Mouse (Mus musculus): ENCODE measurements at regions not wholly inside any gene's neighbourhood (a gene's known extent, or its start where the extent isn't known, plus 50 kb on each side); places are given as distances from the start of the nearest gene placed in this dataset.

DNA sequence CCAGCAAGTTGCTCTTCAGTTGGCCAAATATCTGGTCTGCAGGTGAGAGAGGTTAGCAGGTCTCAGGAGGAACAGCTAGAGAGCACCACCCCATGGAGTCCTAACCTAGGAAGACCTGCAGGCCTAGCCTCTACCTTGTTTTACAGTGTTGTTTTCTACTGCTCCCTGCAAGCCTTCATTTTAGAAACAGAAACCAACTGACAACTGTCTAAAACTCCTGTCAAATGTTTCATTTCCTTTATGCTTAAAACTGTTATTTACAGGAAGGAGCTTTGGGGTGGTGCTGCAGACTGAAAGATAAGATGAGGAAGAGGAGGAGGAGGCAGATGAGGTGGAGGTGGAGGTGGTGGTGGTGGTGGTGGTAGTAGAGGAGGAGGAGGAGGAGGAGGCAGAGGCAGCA lies 96.6 kb upstream of the Selenop start:
- in situ Hi-C loops (cut with MboI, MseI) = no loop called here

DNA sequence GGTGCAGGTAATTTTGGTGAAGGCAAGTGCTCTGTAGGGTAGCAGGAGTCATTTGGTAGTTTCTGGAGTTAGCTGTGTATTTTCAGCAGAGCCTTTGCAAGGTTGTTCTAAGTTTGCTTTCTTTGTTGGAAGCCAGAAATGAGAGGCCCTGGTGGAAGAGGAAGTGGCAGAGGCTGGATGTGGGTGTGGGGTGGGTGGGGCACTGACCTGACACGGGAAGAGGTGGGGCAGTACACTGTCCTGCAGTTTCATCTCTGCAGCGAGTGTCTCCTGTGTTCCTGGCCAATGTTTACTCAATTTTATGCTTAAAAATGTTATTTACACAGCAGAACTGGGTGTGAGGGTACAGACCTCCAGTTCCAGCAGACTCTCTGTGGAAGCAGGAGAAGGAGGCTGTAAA lies 94.3 kb upstream of the Selenop start:
- in situ Hi-C loops (cut with MboI, MseI) = no loop called here

- in situ Hi-C loops (cut with MboI, MseI) = no loop called here
Observed at GRCm38 (mm10) chr15:3174848-3175247, 93.5 kb upstream of the Selenop start.

GRCm38 (mm10) chr15:3201912-3202653 lies 66.3 kb upstream of the Selenop start:
- in situ Hi-C loops (cut with MboI, MseI) = loop anchor here (25.0 kb wide), 1 partner anchor 385 kb away; the partner anchor contains the start of gene Ghr

- in situ Hi-C loops (cut with MboI, MseI) = loop anchor here (5.0 to 25.0 kb wide), 2 partner anchors 382 to 702 kb away; partner anchors contain the start of gene Ghr
Observed at GRCm38 (mm10) chr15:3205522-3205921, 62.8 kb upstream of the Selenop start.

- in situ Hi-C loops (cut with MboI, MseI) = loop anchor here (5.0 to 25.0 kb wide), 2 partner anchors 381 to 701 kb away; partner anchors contain the start of gene Ghr
Observed at GRCm38 (mm10) chr15:3206076-3206475, 62.3 kb upstream of the Selenop start.

- in situ Hi-C loops (cut with MboI, MseI) = loop anchor here (25.0 kb wide), 1 partner anchor 374 kb away; the partner anchor contains the start of gene Ghr
Observed at GRCm38 (mm10) chr15:3213721-3214120, 54.6 kb upstream of the Selenop start.

GRCm38 (mm10) chr15:3215201-3215600 lies 53.1 kb upstream of the Selenop start:
- in situ Hi-C loops (cut with MboI, MseI) = loop anchor here (25.0 kb wide), 1 partner anchor 372 kb away; the partner anchor contains the start of gene Ghr
